Mouse (Mus musculus) C2C12 (cell line): ENCODE measurements at regions not wholly inside any gene's neighbourhood (a gene's known extent, or its start where the extent isn't known, plus 50 kb on each side); places are given as distances from the start of the nearest gene placed in this dataset.

Source experiments
- H3K27me3 ChIP-seq: one replicate; pipeline ENCODE4 v1.6.1; 2011; ENCODE audit not compliant: control insufficient read depth, insufficient read depth, insufficient read length
- H3K36me3 ChIP-seq: one replicate; pipeline ENCODE4 v1.6.1; 2011; ENCODE audit not compliant: control insufficient read depth, insufficient read depth
- H3K4me3 ChIP-seq: one replicate; pipeline ENCODE4 v1.5.1; 2011; ENCODE audit warnings: mild to moderate bottlenecking, control low read depth; ENCODE audit not compliant: poor library complexity, insufficient read depth, severe bottlenecking
- H3K79me2 ChIP-seq: one replicate; pipeline ENCODE4 v1.6.1; 2011; ENCODE audit not compliant: control insufficient read depth, insufficient read depth
- H3K79me3 ChIP-seq: one replicate; pipeline ENCODE4 v1.6.1; 2011; ENCODE audit warnings: low read depth, control low read depth
- H3ac ChIP-seq: one replicate; pipeline ENCODE3; 2011; ENCODE audit warnings: low read depth; ENCODE audit not compliant: control insufficient read depth, insufficient read length
- CEBPB ChIP-seq: IDR thresholded peaks from one replicate; pipeline ENCODE4 v1.6.1; 2011; ENCODE audit warnings: low read depth, mild to moderate bottlenecking, control low read depth, moderate library complexity
- CTCF ChIP-seq: IDR thresholded peaks from one replicate; pipeline ENCODE4 v1.5.1; 2011; ENCODE audit not compliant: control insufficient read depth, insufficient read depth, insufficient read length
- FOSL1 ChIP-seq: IDR thresholded peaks from one replicate; pipeline ENCODE4 v1.8.0; 2011; ENCODE audit warnings: mild to moderate bottlenecking, low read length; ENCODE audit not compliant: poor library complexity, insufficient read depth, severe bottlenecking
- MAX ChIP-seq: IDR thresholded peaks from one replicate; pipeline ENCODE4 v1.6.1; 2011; ENCODE audit warnings: mild to moderate bottlenecking, control low read depth
- MYOD1 ChIP-seq: IDR thresholded peaks from one replicate; pipeline ENCODE4 v1.6.1; 2011; ENCODE audit warnings: low read depth; ENCODE audit not compliant: control insufficient read depth, insufficient read length
- MYOG ChIP-seq: IDR thresholded peaks from one replicate; pipeline ENCODE4 v1.6.1; 2011; ENCODE audit not compliant: control insufficient read depth, insufficient read length; ENCODE audit errors: extremely low read depth
- USF1 ChIP-seq: IDR thresholded peaks from one replicate; pipeline ENCODE4 v1.6.1; 2011; ENCODE audit warnings: low read depth, mild to moderate bottlenecking, control low read depth, moderate library complexity

- Histone ChIP-seq H3ac (no peak overlapping the region), H3K36me3 (no peaks in the 10 kb centered on the region), H3K79me3 (no peaks in the 10 kb centered on the region), H3K4me3 (no peak overlapping the region), H3K27me3 (no peaks in the 10 kb centered on the region), H3K79me2 (no peaks in the 10 kb centered on the region)
- TF ChIP-seq MAX: no peak
- no peak for TF ChIP-seq CTCF
- no peak for TF ChIP-seq MYOD1
- TF ChIP-seq FOSL1: no peak
- no peak for TF ChIP-seq MYOG
Observed at GRCm38 (mm10) chr13:101988637-101989413, 220.8 kb upstream of the Pik3r1 start.

- no peak overlapping the region for H3ac ChIP-seq
- no peaks in the 10 kb centered on the region for H3K27me3 ChIP-seq
- H3K79me3 ChIP-seq: no peaks in the 10 kb centered on the region
- no peak overlapping the region for H3K4me3 ChIP-seq
- no peaks in the 10 kb centered on the region for H3K79me2 ChIP-seq
- H3K36me3 ChIP-seq: no peaks in the 10 kb centered on the region
- TF ChIP-seq MYOG (no peak), CTCF (no peak), MYOD1 (no peak), USF1 (no peak), MAX (no peak), FOSL1 (no peak), CEBPB (no peak)
Observed at GRCm38 (mm10) chr13:101991729-101992128, 223.7 kb upstream of the Pik3r1 start.

- Histone ChIP-seq H3K79me2 (no peaks in the 10 kb centered on the region), H3K36me3 (no peaks in the 10 kb centered on the region), H3ac (no peak overlapping the region), H3K4me3 (no peak overlapping the region), H3K27me3 (no peaks in the 10 kb centered on the region), H3K79me3 (no peaks in the 10 kb centered on the region)
- TF ChIP-seq MYOG: no peak
- no peak for TF ChIP-seq MYOD1
- TF ChIP-seq CEBPB: no peak
- TF ChIP-seq MAX: no peak
- TF ChIP-seq USF1: no peak
Observed at GRCm38 (mm10) chr13:101994779-101995178, 226.8 kb upstream of the Pik3r1 start.

DNA sequence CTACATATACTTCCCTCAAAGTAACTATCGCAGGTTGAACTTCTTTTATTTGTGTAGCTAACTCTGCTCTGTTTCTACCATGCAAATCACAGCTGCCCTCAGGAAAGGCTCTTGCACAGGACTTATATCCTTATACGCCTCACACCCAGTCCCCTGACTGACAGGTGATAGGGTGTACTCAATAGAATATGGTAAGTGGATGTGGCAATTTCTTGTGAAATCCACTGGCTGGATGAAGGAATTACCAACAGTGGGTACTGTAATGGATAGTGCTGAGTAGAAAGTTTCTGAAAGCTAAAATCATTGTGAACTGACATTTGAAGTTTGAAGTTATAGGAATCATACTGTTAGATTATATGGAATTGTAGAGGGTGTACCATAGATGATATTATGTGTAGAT lies 227.5 kb upstream of the Pik3r1 start:
- Histone ChIP-seq H3K79me3 (no peaks in the 10 kb centered on the region), H3K36me3 (no peaks in the 10 kb centered on the region), H3K27me3 (no peaks in the 10 kb centered on the region), H3K79me2 (no peaks in the 10 kb centered on the region), H3ac (no peak overlapping the region), H3K4me3 (no peak overlapping the region)
- TF ChIP-seq MAX (no peak), MYOG (no peak), MYOD1 (no peak), CEBPB (no peak), USF1 (no peak), FOSL1 (no peak), CTCF (no peak)

GRCm38 (mm10) chr13:101996144-101996543 lies 228.1 kb upstream of the Pik3r1 start:
- Histone ChIP-seq H3K79me3 (no peaks in the 10 kb centered on the region), H3K36me3 (no peaks in the 10 kb centered on the region), H3K4me3 (no peak overlapping the region), H3K79me2 (no peaks in the 10 kb centered on the region), H3ac (no peak overlapping the region), H3K27me3 (no peaks in the 10 kb centered on the region)
- no peak for TF ChIP-seq MAX
- TF ChIP-seq FOSL1: no peak
- no peak for TF ChIP-seq MYOG
- TF ChIP-seq MYOD1: no peak
- TF ChIP-seq CEBPB: no peak
- TF ChIP-seq USF1: no peak
- no peak for TF ChIP-seq CTCF

DNA sequence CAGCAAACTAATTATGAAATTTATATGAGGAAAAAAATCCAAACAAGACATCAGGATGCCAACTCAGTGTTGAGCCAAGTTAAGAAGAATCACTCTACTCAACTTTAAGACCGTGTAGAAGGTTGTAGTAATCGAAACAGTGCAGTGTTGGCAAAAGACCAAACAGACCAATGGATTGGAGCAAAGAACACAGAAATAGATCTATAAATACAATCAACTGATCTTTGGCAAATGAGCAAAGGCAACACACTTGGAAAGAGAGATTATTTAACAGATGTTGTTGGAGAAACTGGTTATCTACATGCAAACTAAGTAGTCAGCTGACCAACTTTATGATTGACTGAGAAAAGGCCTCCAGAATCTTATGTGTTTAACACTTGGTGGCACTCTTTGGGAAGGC lies 229.4 kb upstream of the Pik3r1 start:
- Histone ChIP-seq H3K27me3 (no peaks in the 10 kb centered on the region), H3K79me3 (no peaks in the 10 kb centered on the region), H3K79me2 (no peaks in the 10 kb centered on the region), H3K36me3 (no peaks in the 10 kb centered on the region), H3K4me3 (no peak overlapping the region), H3ac (no peak overlapping the region)
- TF ChIP-seq USF1 (no peak), MYOD1 (no peak), MAX (no peak), MYOG (no peak), FOSL1 (no peak), CEBPB (no peak), CTCF (no peak)

- H3K79me2 ChIP-seq: no peaks in the 10 kb centered on the region
- no peak overlapping the region for H3K4me3 ChIP-seq
- H3K36me3 ChIP-seq: no peaks in the 10 kb centered on the region
- H3ac ChIP-seq: no peak overlapping the region
- H3K79me3 ChIP-seq: no peaks in the 10 kb centered on the region
- H3K27me3 ChIP-seq: no peaks in the 10 kb centered on the region
- no peak for TF ChIP-seq CTCF
- TF ChIP-seq MAX: no peak
- no peak for TF ChIP-seq MYOD1
- no peak for TF ChIP-seq CEBPB
- no peak for TF ChIP-seq FOSL1
- no peak for TF ChIP-seq MYOG
- no peak for TF ChIP-seq USF1
Observed at GRCm38 (mm10) chr13:102006565-102006964, 238.5 kb upstream of the Pik3r1 start.
